8 mouse cellular contexts compared by ENCODE assay signal in the genomic region with DNA sequence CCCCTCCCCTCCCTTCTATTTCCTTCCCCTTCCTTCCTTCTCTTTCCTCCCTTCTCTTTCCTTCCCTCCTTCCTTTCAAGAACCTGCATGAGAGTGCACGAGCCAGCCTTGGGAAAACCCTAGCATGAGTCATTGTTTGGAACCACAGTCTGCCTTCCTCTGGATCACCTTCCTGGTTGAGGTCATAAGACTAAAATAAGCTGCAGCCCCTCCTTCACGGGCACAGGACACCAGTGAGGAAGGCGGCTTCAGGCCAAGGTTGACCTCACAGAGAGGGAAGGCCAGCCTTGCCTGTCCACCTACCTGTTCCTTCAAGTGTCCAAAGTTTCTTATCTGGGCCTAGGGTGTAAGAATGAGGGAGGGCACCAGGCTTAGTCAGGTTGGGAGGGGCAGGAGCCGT. TPM values are rescaled to one million over a fixed set of nuclear protein-coding genes. Genes with fewer than 3 reads are reported as not detected.
DNase-seq lines count a peak whose midpoint lies in the region; ATAC-seq and TF ChIP-seq lines count a peak whose summit lies in the region.
"Had no signal": no experiment of that assay in that cellular context is flagged by ENCODE, and none has a peak within 500 bp of the region (broad histone marks: within the 10 kb centered on the region; RNA-seq: fewer than 3 reads in every experiment).

No protein-coding gene starts in this region.

- no peak for TF ChIP-seq EP300 in liver, embryonic 14.5 days (IDR thresholded peaks at IDR 0.05; ENCODE audit: low read depth)

- H3K4me3 ChIP-seq in embryonic facial prominence, embryonic 15.5 days (replicated peaks), result no peak overlapping the region
- no peak overlapping the region for H3K4me3 ChIP-seq in liver, embryonic 14.5 days (ENCODE audit: insufficient read depth in 1 of 2, low read depth in 2 of 2, low read length in 2 of 2)
- H3K4me3 ChIP-seq in hindbrain, embryonic 12.5 days, result no peak overlapping the region
- H3K4me3 ChIP-seq: erythroblast, embryonic 14.5 days had no signal

- H3K4me2 ChIP-seq in embryonic facial prominence, embryonic 15.5 days (replicated peaks), result no peak overlapping the region
- H3K4me2 ChIP-seq in liver, embryonic 14.5 days (ENCODE audit: low read depth), result no peak overlapping the region
- no peak overlapping the region for H3K4me2 ChIP-seq in hindbrain, embryonic 12.5 days (replicated peaks)

- DNase-seq in adrenal gland, adult 8-10 months, result peak; percentile 70
- DNase-seq in heart, postnatal 4 days, result peak; percentile 89
- no peak for DNase-seq in liver, embryonic 14.5 days (ENCODE audit: low read depth in 3 of 3, low spot score in 3 of 3)
- peak; percentile 30 for DNase-seq in urinary bladder, adult 2 months (ENCODE audit: low spot score)
- DNase-seq in left cerebral cortex, postnatal 4 days, result no peak

- ATAC-seq in embryonic facial prominence, embryonic 15.5 days (ENCODE audit: insufficient number of reproducible peaks, low FRiP score, low TSS enrichment, low read depth), result peak; percentile 29; the same call in 1 of the 2 replicates
- ATAC-seq in liver, embryonic 14.5 days (ENCODE audit: insufficient read depth), result peak; percentile 46
- ATAC-seq in hindbrain, embryonic 12.5 days (ENCODE audit: low FRiP score), result no peak

- no peaks in the 10 kb centered on the region for H3K36me3 ChIP-seq in embryonic facial prominence, embryonic 15.5 days
- no peaks in the 10 kb centered on the region for H3K36me3 ChIP-seq in liver, embryonic 14.5 days (replicated peaks; ENCODE audit: control insufficient read depth, insufficient read depth, low read depth)
- no peaks in the 10 kb centered on the region for H3K36me3 ChIP-seq in hindbrain, embryonic 12.5 days

- 52% methylated on average over 4 of the region's 4 CpGs for WGBS in embryonic facial prominence, embryonic 15.5 days
- 34% methylated on average over 4 of the region's 4 CpGs for WGBS in liver, embryonic 14.5 days (ENCODE audit: insufficient replicate concordance)
- WGBS in hindbrain, embryonic 12.5 days, result 69% methylated on average over 4 of the region's 4 CpGs

- no peaks in the 10 kb centered on the region for H3K9me3 ChIP-seq in embryonic facial prominence, embryonic 15.5 days (replicated peaks)
- no peaks in the 10 kb centered on the region for H3K9me3 ChIP-seq in liver, embryonic 14.5 days (ENCODE audit: control insufficient read depth, low read length)
- no peaks in the 10 kb centered on the region for H3K9me3 ChIP-seq in hindbrain, embryonic 12.5 days (replicated peaks)

- TF ChIP-seq CTCF in liver, embryonic 14.5 days (IDR thresholded peaks at IDR 0.05; ENCODE audit: low read depth), result no peak

- intact Hi-C loops in left cerebral cortex, postnatal 4 days (cut with DNase I), result no loop called here

- no peak overlapping the region for H3K27ac ChIP-seq in embryonic facial prominence, embryonic 15.5 days (replicated peaks)
- H3K27ac ChIP-seq in liver, embryonic 14.5 days, result no peak overlapping the region
- no peak overlapping the region for H3K27ac ChIP-seq in hindbrain, embryonic 12.5 days

- 0 out of 2 replicates have a peak, but pooled peaks cover 5% of the 10 kb centered on the region for H3K4me1 ChIP-seq in embryonic facial prominence, embryonic 15.5 days
- peaks cover under 1 to 7% of the 10 kb centered on the region in 2 experiments for H3K4me1 ChIP-seq in liver, embryonic 14.5 days (replicated peaks; ENCODE audit: control insufficient read depth in 2 of 2, insufficient read depth in 2 of 2, low read length in 1 of 2)
- H3K4me1 ChIP-seq in hindbrain, embryonic 12.5 days, result peaks cover 5% of the 10 kb centered on the region

- no peak overlapping the region for H3K9ac ChIP-seq in embryonic facial prominence, embryonic 15.5 days
- no peak overlapping the region for H3K9ac ChIP-seq in liver, embryonic 14.5 days (replicated peaks)
- no peak overlapping the region for H3K9ac ChIP-seq in hindbrain, embryonic 12.5 days

- H3K27me3 ChIP-seq in embryonic facial prominence, embryonic 15.5 days, result no peaks in the 10 kb centered on the region
- no peaks in the 10 kb centered on the region for H3K27me3 ChIP-seq in liver, embryonic 14.5 days (ENCODE audit: control insufficient read depth, insufficient read depth, low read length)
- no peaks in the 10 kb centered on the region for H3K27me3 ChIP-seq in hindbrain, embryonic 12.5 days

RNA-seq across cellular contexts. Expression of gene Manba, which starts 36.6 kb away (rescaled TPM):
- 10 to 100 TPM; 13.9 to 27.8 (median 18.3) TPM for total RNA-seq in adrenal gland, adult 8-10 months (2022)
- polyA plus RNA-seq in embryonic facial prominence, embryonic 15.5 days (2015; fragmentation: Nextera tagmentation; extraction: Ambion mirVana), result 6.8 and 7.2 TPM in 2 replicates
- total RNA-seq in heart, postnatal 4 days (2021), result 10 to 100 TPM; 24.8 to 26.6 TPM
- 1.5 and 2.2 TPM in 2 replicates for polyA plus RNA-seq in liver, embryonic 14.5 days (2012; rRNA removed)
- 4.9 and 5.7 TPM in 2 replicates for polyA plus RNA-seq in liver, embryonic 14.5 days (2014; fragmentation: Nextera tagmentation; extraction: Ambion mirVana)
- 9.8 and 16.3 TPM in 2 replicates for polyA plus RNA-seq in urinary bladder, adult 2 months (2012; rRNA removed)
- 5.7 and 6.1 TPM in 2 replicates for polyA plus RNA-seq in hindbrain, embryonic 12.5 days (2016; fragmentation: Nextera tagmentation; extraction: Ambion mirVana)
- 1 to 10 TPM; 4.9 to 5.6 TPM for total RNA-seq in left cerebral cortex, postnatal 4 days (2021)
- polyA plus RNA-seq: erythroblast, embryonic 14.5 days had no signal

Comparison
In these comparisons a context has a peak if more than half of its experiments do, and no peak if none do; other contexts are left out.
1. DNase-seq: peak in adrenal gland, adult 8-10 months (single experiment), heart, postnatal 4 days (single experiment) and urinary bladder, adult 2 months (single experiment); none in liver, embryonic 14.5 days (0 of 3) and left cerebral cortex, postnatal 4 days (single experiment).